ENCODE assay signal across 29 mouse cellular contexts in the genomic region with DNA sequence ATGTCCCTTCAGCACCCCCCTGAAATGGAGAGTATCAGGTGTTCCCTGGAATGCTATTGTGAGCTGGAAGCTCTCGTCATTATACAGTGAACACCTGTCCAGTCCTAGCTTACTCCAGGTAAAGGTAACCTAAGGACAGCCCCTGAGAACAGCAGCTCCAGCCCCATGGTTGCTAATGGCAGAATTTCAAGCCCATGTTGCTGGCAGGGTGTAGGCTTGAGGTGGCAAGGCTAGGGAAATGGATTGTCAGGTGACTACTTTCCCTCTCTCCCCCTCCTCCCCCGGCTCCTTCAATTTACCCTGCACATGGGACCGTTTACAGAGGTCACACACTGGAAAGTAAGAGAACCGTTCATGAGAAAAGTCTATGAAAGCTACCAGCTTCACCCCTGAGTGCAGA.
A peak's percentile ranks its signal among the peaks of the same experiment; 100 is the strongest.
DNase-seq lines count a peak whose midpoint lies in the region; ATAC-seq and TF ChIP-seq lines count a peak whose summit lies in the region.
"Had no signal": no experiment of that assay in that cellular context is flagged by ENCODE, and none has a peak within 500 bp of the region (broad histone marks: within the 10 kb centered on the region; RNA-seq: fewer than 3 reads in every experiment).

No protein-coding gene starts in this region.

- no peak for TF ChIP-seq CTCF in intestine, postnatal 0 days (IDR thresholded peaks at IDR 0.05; ENCODE audit: low read depth)

- H3K4me1 ChIP-seq in liver, embryonic 12.5 days, result peaks cover 41% of the 10 kb centered on the region
- H3K4me1 ChIP-seq in intestine, postnatal 0 days (replicated peaks; ENCODE audit: control insufficient read depth, insufficient read depth, low read length), result 0 out of 2 replicates have a peak, but pooled peaks cover 3% of the 10 kb centered on the region
- H3K4me1 ChIP-seq: embryonic facial prominence, embryonic 15.5 days; forebrain, embryonic 12.5 days; limb, embryonic 13.5 days; midbrain, embryonic 12.5 days; neural tube, embryonic 12.5 days had no signal

- H3K4me3 ChIP-seq in liver, embryonic 12.5 days, result no peak overlapping the region
- H3K4me3 ChIP-seq in intestine, postnatal 0 days (ENCODE audit: low read depth, low read length), result no peak overlapping the region
- H3K4me3 ChIP-seq: embryonic facial prominence, embryonic 15.5 days; forebrain, embryonic 12.5 days; hindbrain, embryonic 12.5 days; limb, embryonic 13.5 days; megakaryocyte, embryonic 14.5 days; midbrain, embryonic 12.5 days; myocyte; neural tube, embryonic 12.5 days had no signal

- H3K9me3 ChIP-seq in liver, embryonic 12.5 days (replicated peaks), result peaks cover 4% of the 10 kb centered on the region; the same call in 1 of the 2 replicates
- no peaks in the 10 kb centered on the region for H3K9me3 ChIP-seq in intestine, postnatal 0 days (ENCODE audit: control insufficient read depth)
- H3K9me3 ChIP-seq: embryonic facial prominence, embryonic 15.5 days; forebrain, embryonic 12.5 days; limb, embryonic 13.5 days had no signal

- H3K9ac ChIP-seq in liver, embryonic 12.5 days, result no peak overlapping the region
- no peak overlapping the region for H3K9ac ChIP-seq in intestine, postnatal 0 days (ENCODE audit: low read depth, low read length)
- H3K9ac ChIP-seq: embryonic facial prominence, embryonic 15.5 days; forebrain, embryonic 12.5 days; forebrain, postnatal 0 days; hindbrain, embryonic 12.5 days; limb, embryonic 13.5 days; midbrain, embryonic 12.5 days; neural tube, embryonic 12.5 days had no signal

- ATAC-seq in liver, embryonic 12.5 days, result no peak
- 0 out of 2 replicates have a peak, but pooled peaks have one; percentile 19 for ATAC-seq in intestine, postnatal 0 days
- ATAC-seq in activated CD4-positive, CD25-positive, alpha-beta regulatory T cell, adult 4 months, result no peak
- ATAC-seq: forebrain, postnatal 0 days; hindbrain, postnatal 0 days had no signal

- WGBS in liver, embryonic 12.5 days (ENCODE audit: insufficient replicate concordance), result 80% methylated on average over 4 of the region's 4 CpGs
- WGBS in intestine, postnatal 0 days, result 62% methylated on average over 4 of the region's 4 CpGs

- no peak overlapping the region for H3K4me2 ChIP-seq in liver, embryonic 12.5 days
- H3K4me2 ChIP-seq in intestine, postnatal 0 days (replicated peaks; ENCODE audit: low read depth), result no peak overlapping the region
- H3K4me2 ChIP-seq: embryonic facial prominence, embryonic 15.5 days; forebrain, embryonic 12.5 days; heart, embryonic 11.5 days; hindbrain, embryonic 12.5 days; limb, embryonic 13.5 days; midbrain, embryonic 12.5 days; neural tube, embryonic 12.5 days had no signal

- no peak for DNase-seq in liver
- peak; percentile 73 for DNase-seq in kidney, adult 9 months
- peak; percentile 48 to 76 for DNase-seq in kidney, postnatal 25 days
- DNase-seq in adrenal gland, postnatal 25 days, result no peak
- no peak for DNase-seq in gastrocnemius, postnatal 10 days
- DNase-seq: adrenal gland, postnatal 10 days; B cell, adult 2 months; cerebellum, adult 11-12 months; cerebellum, postnatal 10 days; forebrain, postnatal 0 days; gastrocnemius, postnatal 25 days; heart, postnatal 36 days; lung, postnatal 36 days; right cerebral cortex, adult 18-20 months; thymus, adult 2 months had no signal

- H3K27ac ChIP-seq in liver, embryonic 12.5 days, result peak overlapping the region; percentile 56
- H3K27ac ChIP-seq in intestine, postnatal 0 days (ENCODE audit: low read depth, low read length), result no peak overlapping the region
- H3K27ac ChIP-seq: embryonic facial prominence, embryonic 15.5 days; forebrain, embryonic 12.5 days; hindbrain, embryonic 12.5 days; hindbrain, postnatal 0 days; limb, embryonic 13.5 days; midbrain, embryonic 12.5 days; neural tube, embryonic 12.5 days had no signal

- no peaks in the 10 kb centered on the region for H3K36me3 ChIP-seq in liver, embryonic 12.5 days
- H3K36me3 ChIP-seq in intestine, postnatal 0 days (ENCODE audit: control insufficient read depth, insufficient read depth), result no peaks in the 10 kb centered on the region
- H3K36me3 ChIP-seq: embryonic facial prominence, embryonic 15.5 days; forebrain, embryonic 12.5 days; hindbrain, embryonic 12.5 days; limb, embryonic 13.5 days; midbrain, embryonic 12.5 days; neural tube, embryonic 12.5 days had no signal

- no peaks in the 10 kb centered on the region for H3K27me3 ChIP-seq in liver, embryonic 12.5 days (replicated peaks)
- no peaks in the 10 kb centered on the region for H3K27me3 ChIP-seq in intestine, postnatal 0 days (replicated peaks; ENCODE audit: control insufficient read depth, insufficient read depth, low read length)
- H3K27me3 ChIP-seq: CH12.LX; embryonic facial prominence, embryonic 15.5 days; forebrain, embryonic 12.5 days; hindbrain, embryonic 12.5 days; limb, embryonic 13.5 days; megakaryocyte, embryonic 14.5 days; midbrain, embryonic 12.5 days; neural tube, embryonic 12.5 days had no signal

Comparison
In these comparisons a context has a peak if more than half of its experiments do, and no peak if none do; other contexts are left out.
1. DNase-seq: peak in kidney, adult 9 months (single experiment) and kidney, postnatal 25 days (2 of 2); none in liver (single experiment), adrenal gland, postnatal 25 days (single experiment) and gastrocnemius, postnatal 10 days (single experiment).